Mouse (Mus musculus) olfactory bulb, adult 2 months (tissue): Measurements from ENCODE around the gene Dnah12.

Source experiments
- CTCF ChIP-seq: fragments of 200-500 bp; IDR thresholded peaks from 2 replicates; pipeline ENCODE4 v1.5.1; 2012; ENCODE audit warnings: low read depth, mild to moderate bottlenecking, low read length, moderate library complexity; ENCODE audit not compliant: insufficient read depth
- POLR2A ChIP-seq: fragments of 200-500 bp; IDR thresholded peaks from 2 replicates; pipeline ENCODE4 v1.6.1; 2012; ENCODE audit warnings: mild to moderate bottlenecking, low read depth, low read length, moderate library complexity; ENCODE audit not compliant: insufficient read depth

DNA sequence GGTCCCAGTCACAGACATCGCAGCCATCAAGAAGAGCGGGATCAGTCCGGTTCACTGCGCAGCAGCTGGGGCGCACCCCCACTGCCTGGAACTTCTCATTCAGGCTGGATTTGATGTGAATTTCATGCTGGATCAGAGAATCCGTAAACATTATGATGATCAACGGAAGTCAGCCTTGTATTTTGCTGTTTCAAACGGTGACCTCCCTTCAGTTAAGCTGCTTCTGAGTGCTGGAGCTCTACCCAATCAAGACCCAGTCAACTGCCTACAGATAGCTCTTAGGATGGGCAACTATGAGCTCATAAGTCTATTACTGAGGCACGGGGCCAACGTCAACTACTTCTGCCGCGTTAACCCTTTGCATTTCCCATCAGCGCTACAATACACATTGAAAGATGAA lies 218.8 kb downstream of the Dnah12 start:
- TF ChIP-seq POLR2A (no peak), CTCF (no peak)
